Mouse (Mus musculus): ENCODE data around the gene Nlrp6.

- TF ChIP-seq CTCF (IDR thresholded peaks at IDR 0.05), result peak; percentile 38
- TF ChIP-seq POLR2A (IDR thresholded peaks at IDR 0.05; ENCODE audit: insufficient read depth, low read depth, low read length), result no peak
- TF ChIP-seq EP300 (IDR thresholded peaks at IDR 0.05; ENCODE audit: insufficient read depth, low read depth, low read length), result no peak
Measured at GRCm38 (mm10) chr7:140938436-140938835, 17.7 kb downstream of the Nlrp6 start.

Data from heart, adult 2 months (tissue).